Mouse (Mus musculus) fat pad, adult 2 months (tissue): ENCODE results near the gene Wrap73.

Source experiments
- DNase-seq: peaks from one replicate; pipeline ENCODE4 v3.0.0-alpha.2; 2011; ENCODE audit warnings: low read depth, low spot score; ENCODE audit errors: extremely low read depth

Gene Wrap73

GRCm38 (mm10) chr4:154181001-154181400 is 38.8 kb downstream of the Wrap73 start:
- no peak for DNase-seq

- no peak for DNase-seq
Observed at GRCm38 (mm10) chr4:154183566-154183965, 41.4 kb downstream of the Wrap73 start.

- no peak for DNase-seq
Observed at GRCm38 (mm10) chr4:154185001-154185400, 42.8 kb downstream of the Wrap73 start.

GRCm38 (mm10) chr4:154186002-154186537 is 43.9 kb downstream of the Wrap73 start:
- DNase-seq, result no peak

GRCm38 (mm10) chr4:154188948-154189347 is 46.8 kb downstream of the Wrap73 start:
- DNase-seq, result no peak

- no peak for DNase-seq
Observed at GRCm38 (mm10) chr4:154197961-154198360, 55.8 kb downstream of the Wrap73 start.

GRCm38 (mm10) chr4:154198377-154198961 is 56.3 kb downstream of the Wrap73 start:
- DNase-seq, result no peak

GRCm38 (mm10) chr4:154201511-154201910 is 59.3 kb downstream of the Wrap73 start:
- no peak for DNase-seq

- no peak for DNase-seq
Observed at GRCm38 (mm10) chr4:154204532-154204931, 62.4 kb downstream of the Wrap73 start.

- DNase-seq, result no peak
Observed at GRCm38 (mm10) chr4:154205392-154205791, 63.2 kb downstream of the Wrap73 start.

GRCm38 (mm10) chr4:154207261-154207660 is 65.1 kb downstream of the Wrap73 start:
- DNase-seq, result no peak

GRCm38 (mm10) chr4:154209054-154209453 is 66.9 kb downstream of the Wrap73 start:
- no peak for DNase-seq

GRCm38 (mm10) chr4:154209825-154210224 is 67.7 kb downstream of the Wrap73 start:
- no peak for DNase-seq

GRCm38 (mm10) chr4:154211459-154211858 is 69.3 kb downstream of the Wrap73 start:
- no peak for DNase-seq

- DNase-seq, result peak; percentile 45
Observed at GRCm38 (mm10) chr4:154213586-154213985, 71.4 kb downstream of the Wrap73 start.

GRCm38 (mm10) chr4:154214075-154214474 is 71.9 kb downstream of the Wrap73 start:
- DNase-seq, result no peak
